19 mouse cellular contexts compared by ENCODE assay signal in genomic region chr2:28274006-28274405, GRCm38 (mm10).
DNase-seq lines count a peak whose midpoint lies in the region; TF ChIP-seq lines count a peak whose summit lies in the region.
"Had no signal": no experiment of that assay in that cellular context is flagged by ENCODE, and none has a peak within 500 bp of the region (broad histone marks: within the 10 kb centered on the region; RNA-seq: fewer than 3 reads in every experiment).

No protein-coding gene starts in this region.

- DNase-seq in cerebellum, postnatal 10 days, result peak; percentile 50 to 73
- DNase-seq in cerebellum, adult 8-10 months, result no peak
- peak; percentile 38 to 42 for DNase-seq in cerebellum, postnatal 25 days
- DNase-seq in cerebellum, adult 11-12 months, result no peak
- no peak for DNase-seq in layer of hippocampus, adult 2 months (ENCODE audit: low spot score in 2 of 2)
- no peak for DNase-seq in layer of hippocampus, postnatal 10 days (ENCODE audit: low spot score in 2 of 2)
- DNase-seq in left cerebral cortex, postnatal 4 days, result peak; percentile 40
- no peak for DNase-seq in left cerebral cortex, adult 8-10 months (ENCODE audit: low spot score in 2 of 2)
- DNase-seq: adrenal gland, adult 2 months; adrenal gland, postnatal 10 days; adrenal gland, postnatal 25 days; B cell, adult 2 months; cerebellum, adult 11 months; embryo, embryonic 11 days had no signal

- no peak overlapping the region for H3K4me3 ChIP-seq in layer of hippocampus, adult 2 months
- H3K4me3 ChIP-seq: embryonic facial prominence, embryonic 13.5 days; embryonic facial prominence, embryonic 15.5 days; erythroblast, embryonic 14.5 days; forebrain, embryonic 10.5 days; forebrain, embryonic 12.5 days had no signal

- TF ChIP-seq CTCF in layer of hippocampus, adult 2 months (conservative IDR thresholded peaks at IDR 0.05), result no peak

- H3K27ac ChIP-seq in layer of hippocampus, adult 2 months, result peak overlapping the region; percentile 88
- H3K27ac ChIP-seq: embryonic facial prominence, embryonic 13.5 days; embryonic facial prominence, embryonic 15.5 days; forebrain, embryonic 10.5 days; forebrain, embryonic 12.5 days had no signal

- intact Hi-C loops in left cerebral cortex, postnatal 4 days (cut with DNase I), result no loop called here

Comparison
In these comparisons a context has a peak if more than half of its experiments do, and no peak if none do; other contexts are left out.
1. DNase-seq: peak in cerebellum, postnatal 10 days (2 of 2), cerebellum, postnatal 25 days (2 of 2) and left cerebral cortex, postnatal 4 days (single experiment); none in cerebellum, adult 8-10 months (single experiment), cerebellum, adult 11-12 months (single experiment), layer of hippocampus, adult 2 months (0 of 2), layer of hippocampus, postnatal 10 days (0 of 2) and left cerebral cortex, adult 8-10 months (0 of 2).